In the genomic region with DNA sequence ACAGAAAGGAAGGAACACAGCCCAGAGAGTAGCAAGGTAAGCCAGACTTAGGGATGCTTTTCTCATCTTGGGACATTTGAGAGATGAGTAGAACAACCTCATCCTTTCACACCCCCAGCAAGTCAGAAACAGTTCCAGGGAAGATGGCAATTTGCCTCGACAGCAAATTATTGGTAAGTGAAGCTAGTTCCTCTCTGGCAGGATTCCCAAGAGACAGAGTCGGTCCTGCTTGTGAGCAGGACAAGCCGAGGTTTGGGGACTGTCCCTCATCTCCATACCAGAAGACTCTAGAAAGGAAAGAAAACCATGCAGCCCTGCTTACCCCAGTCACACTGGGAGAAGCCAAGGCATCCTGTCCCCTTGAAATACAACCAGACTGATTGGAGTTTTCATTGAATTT, we compare ENCODE assay signal across 15 mouse cellular contexts.
A peak's percentile ranks its signal among the peaks of the same experiment; 100 is the strongest.
DNase-seq lines count a peak whose midpoint lies in the region; ATAC-seq and TF ChIP-seq lines count a peak whose summit lies in the region.
"Had no signal": no experiment of that assay in that cellular context is flagged by ENCODE, and none has a peak within 500 bp of the region (broad histone marks: within the 10 kb centered on the region; RNA-seq: fewer than 3 reads in every experiment).

No protein-coding gene starts in this region.

- H3K4me3 ChIP-seq in hindbrain, postnatal 0 days (ENCODE audit: low read length), result no peak overlapping the region
- no peak overlapping the region for H3K4me3 ChIP-seq in hindbrain, embryonic 12.5 days
- H3K4me3 ChIP-seq in lung, embryonic 16.5 days (ENCODE audit: low read length), result no peak overlapping the region
- H3K4me3 ChIP-seq: forebrain, embryonic 13.5 days; heart, embryonic 12.5 days; limb, embryonic 12.5 days; neural tube, embryonic 15.5 days had no signal

- H3K4me1 ChIP-seq in hindbrain, postnatal 0 days (ENCODE audit: insufficient read depth, low read length), result peaks cover 3% of the 10 kb centered on the region; the same call in 1 of the 2 replicates
- H3K4me1 ChIP-seq in hindbrain, embryonic 12.5 days, result peaks cover under 1% of the 10 kb centered on the region; the same call in 1 of the 2 replicates
- peaks cover 16% of the 10 kb centered on the region for H3K4me1 ChIP-seq in lung, embryonic 16.5 days (replicated peaks; ENCODE audit: control insufficient read depth, insufficient read depth, low read length)
- H3K4me1 ChIP-seq: forebrain, embryonic 13.5 days; limb, embryonic 12.5 days; neural tube, embryonic 15.5 days had no signal

- H3K27ac ChIP-seq in hindbrain, postnatal 0 days, result no peak overlapping the region
- no peak overlapping the region for H3K27ac ChIP-seq in hindbrain, embryonic 12.5 days
- H3K27ac ChIP-seq in lung, embryonic 16.5 days (ENCODE audit: low read length), result no peak overlapping the region
- H3K27ac ChIP-seq: forebrain, embryonic 13.5 days; limb, embryonic 12.5 days; neural tube, embryonic 15.5 days had no signal

- no peak overlapping the region for H3K4me2 ChIP-seq in hindbrain, postnatal 0 days (ENCODE audit: low read depth, low read length)
- H3K4me2 ChIP-seq in hindbrain, embryonic 12.5 days (replicated peaks), result no peak overlapping the region
- H3K4me2 ChIP-seq in lung, embryonic 16.5 days (ENCODE audit: low read depth, low read length), result no peak overlapping the region
- H3K4me2 ChIP-seq: forebrain, embryonic 13.5 days; heart, embryonic 12.5 days; limb, embryonic 12.5 days; neural tube, embryonic 15.5 days had no signal

- H3K36me3 ChIP-seq in hindbrain, postnatal 0 days (ENCODE audit: insufficient read depth, low read length), result no peaks in the 10 kb centered on the region
- no peaks in the 10 kb centered on the region for H3K36me3 ChIP-seq in hindbrain, embryonic 12.5 days
- H3K36me3 ChIP-seq in lung, embryonic 16.5 days (ENCODE audit: control insufficient read depth, insufficient read depth, low read length), result no peaks in the 10 kb centered on the region
- H3K36me3 ChIP-seq: heart, embryonic 12.5 days; limb, embryonic 12.5 days; neural tube, embryonic 15.5 days had no signal

- TF ChIP-seq CTCF in hindbrain, postnatal 0 days (IDR thresholded peaks at IDR 0.05; ENCODE audit: low read depth), result no peak

- H3K27me3 ChIP-seq in hindbrain, postnatal 0 days (ENCODE audit: insufficient read depth, low read length), result no peaks in the 10 kb centered on the region
- H3K27me3 ChIP-seq in hindbrain, embryonic 12.5 days, result no peaks in the 10 kb centered on the region
- no peaks in the 10 kb centered on the region for H3K27me3 ChIP-seq in lung, embryonic 16.5 days (ENCODE audit: control insufficient read depth, insufficient read depth, low read depth, low read length)
- H3K27me3 ChIP-seq: forebrain, embryonic 13.5 days; heart, embryonic 12.5 days; limb, embryonic 12.5 days; neural tube, embryonic 15.5 days; Patski had no signal

- H3K9ac ChIP-seq in hindbrain, postnatal 0 days (replicated peaks; ENCODE audit: low read length), result no peak overlapping the region
- no peak overlapping the region for H3K9ac ChIP-seq in hindbrain, embryonic 12.5 days
- no peak overlapping the region for H3K9ac ChIP-seq in lung, embryonic 16.5 days (ENCODE audit: low read length)
- H3K9ac ChIP-seq: forebrain, embryonic 13.5 days; heart, embryonic 12.5 days; limb, embryonic 12.5 days; neural tube, embryonic 15.5 days had no signal

- 27% methylated on average over 3 of the region's 3 CpGs for WGBS in hindbrain, postnatal 0 days
- WGBS in hindbrain, embryonic 12.5 days, result 65% methylated on average over 3 of the region's 3 CpGs
- 31% methylated on average over 3 of the region's 3 CpGs for WGBS in lung, embryonic 16.5 days

- no peaks in the 10 kb centered on the region for H3K9me3 ChIP-seq in hindbrain, postnatal 0 days (ENCODE audit: low read length)
- H3K9me3 ChIP-seq in hindbrain, embryonic 12.5 days (replicated peaks), result no peaks in the 10 kb centered on the region
- 0 out of 2 replicates have a peak, but pooled peaks cover 2% of the 10 kb centered on the region for H3K9me3 ChIP-seq in lung, embryonic 16.5 days (ENCODE audit: control insufficient read depth, low read length)
- H3K9me3 ChIP-seq: forebrain, embryonic 13.5 days; limb, embryonic 12.5 days; neural tube, embryonic 15.5 days had no signal

- no peak for ATAC-seq in hindbrain, postnatal 0 days
- ATAC-seq in hindbrain, embryonic 12.5 days (ENCODE audit: low FRiP score), result no peak
- peak; percentile 49; the same call in 1 of the 2 replicates for ATAC-seq in lung, embryonic 16.5 days (ENCODE audit: low read depth)
- ATAC-seq: forebrain, embryonic 13.5 days; inflammation-experienced regulatory T-cells, adult 6 months; Patski had no signal

- peak; percentile 46 for DNase-seq in hindbrain, postnatal 0 days (ENCODE audit: low spot score)
- DNase-seq in lung, postnatal 25 days (ENCODE audit: low spot score), result no peak
- DNase-seq in NIH3T3 (ENCODE audit: low read depth), result peak; percentile 3
- DNase-seq in skeletal muscle tissue, adult 2 months (ENCODE audit: low read depth, low spot score), result peak; percentile 25
- DNase-seq in frontal cortex, adult 2 months (ENCODE audit: extremely low spot score in 1 of 2, low spot score in 1 of 2), result no peak
- DNase-seq: cerebellum, adult 18-20 months; layer of hippocampus, postnatal 36 days had no signal

Comparison
In these comparisons a context has a peak if more than half of its experiments do, and no peak if none do; other contexts are left out.
1. DNase-seq: peak in hindbrain, postnatal 0 days (single experiment), NIH3T3 (single experiment) and skeletal muscle tissue, adult 2 months (single experiment); none in lung, postnatal 25 days (single experiment) and frontal cortex, adult 2 months (0 of 2).